Mouse (Mus musculus): Measurements from ENCODE around the gene Olfr1201.

Gene Olfr1201

DNA sequence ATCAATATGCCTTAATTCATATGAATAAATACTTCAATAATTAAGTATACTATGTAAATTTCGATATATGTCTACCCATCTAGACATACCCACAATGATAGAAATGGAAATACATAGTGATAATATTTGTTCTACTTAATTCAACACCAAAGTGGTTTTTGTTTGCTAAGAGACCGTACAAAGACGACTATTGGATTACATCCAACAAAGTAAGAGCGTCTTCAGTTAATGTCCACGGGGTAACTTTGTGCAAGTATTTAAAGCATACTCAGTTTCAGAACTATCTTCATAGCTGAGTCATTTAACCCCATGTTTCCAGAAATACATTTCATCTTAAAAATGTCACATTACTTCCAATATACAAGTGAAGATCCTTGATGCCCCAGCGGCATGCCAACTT is at the start of gene Olfr1201:
Olfr1201 (plus strand) TSS at position 301 of the 400 bp plus-strand sequence.
- no peak for DNase-seq (ENCODE audit: low spot score)

DNA sequence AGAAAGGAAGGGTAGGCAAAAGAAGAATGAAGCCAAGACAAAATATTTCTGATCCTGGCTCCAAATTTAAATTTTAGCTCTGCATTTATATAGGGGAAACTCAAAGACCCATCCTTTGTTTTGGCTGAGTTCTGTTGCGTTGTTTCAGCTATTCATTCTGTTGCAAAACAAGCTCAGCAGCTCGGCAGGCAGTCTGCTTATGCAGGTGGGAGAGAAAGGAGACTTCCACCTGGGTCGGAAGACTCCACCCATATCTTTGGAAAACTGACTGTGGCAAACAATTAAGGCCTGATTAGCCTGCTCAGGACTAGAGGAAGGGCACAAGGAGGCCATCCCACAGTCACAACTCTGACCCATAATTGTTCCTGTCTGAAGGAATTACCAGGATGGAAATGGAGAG is 49.5 kb upstream of the Olfr1201 start:
- no peak for DNase-seq (ENCODE audit: low spot score)

DNA sequence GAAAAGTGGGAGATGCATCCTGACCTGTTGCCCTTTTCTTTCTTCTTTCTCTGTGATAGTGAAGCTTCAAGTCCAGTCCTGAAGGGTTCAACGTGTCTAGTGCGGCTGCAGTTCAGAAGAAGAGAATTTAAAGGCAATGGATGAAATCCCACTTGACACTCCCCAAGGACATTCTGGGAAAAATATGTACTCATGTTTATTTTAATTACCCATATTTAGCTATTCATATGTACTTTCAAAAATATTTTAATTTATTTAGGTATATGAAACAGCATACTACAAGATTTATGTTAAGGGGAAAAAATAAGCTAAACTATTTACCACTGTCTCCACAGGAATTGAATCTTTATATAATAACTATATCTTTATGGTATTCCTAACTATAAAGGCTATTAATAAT is 41.6 kb upstream of the Olfr1201 start, which contains the start of gene Olfr1198:
Olfr1198 (minus strand) TSS at position 101 of the 400 bp plus-strand sequence.
- no peak for DNase-seq (ENCODE audit: low spot score)

DNA sequence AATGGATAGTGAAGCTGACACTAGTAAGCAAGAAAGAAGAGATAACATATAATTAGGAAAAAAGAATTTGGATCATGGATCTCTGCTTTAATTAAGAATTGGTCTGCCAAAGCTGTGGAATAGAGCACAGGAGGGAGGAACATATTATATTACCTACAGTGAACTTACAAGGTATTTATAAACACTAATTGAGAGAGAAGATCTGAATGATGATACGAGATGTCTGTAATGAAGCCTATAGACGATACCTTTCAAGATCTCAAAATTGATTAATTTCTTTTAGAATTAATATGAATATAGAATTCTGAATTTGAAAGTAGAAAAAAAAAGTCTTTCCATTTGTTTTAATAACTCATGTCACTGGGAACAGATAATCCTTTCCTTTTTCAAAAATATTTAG is 32.5 kb upstream of the Olfr1201 start, which contains the start of gene Olfr1199:
Olfr1199 (minus strand) TSS at position 101 of the 400 bp plus-strand sequence.
- DNase-seq (ENCODE audit: low spot score) = no peak

DNA sequence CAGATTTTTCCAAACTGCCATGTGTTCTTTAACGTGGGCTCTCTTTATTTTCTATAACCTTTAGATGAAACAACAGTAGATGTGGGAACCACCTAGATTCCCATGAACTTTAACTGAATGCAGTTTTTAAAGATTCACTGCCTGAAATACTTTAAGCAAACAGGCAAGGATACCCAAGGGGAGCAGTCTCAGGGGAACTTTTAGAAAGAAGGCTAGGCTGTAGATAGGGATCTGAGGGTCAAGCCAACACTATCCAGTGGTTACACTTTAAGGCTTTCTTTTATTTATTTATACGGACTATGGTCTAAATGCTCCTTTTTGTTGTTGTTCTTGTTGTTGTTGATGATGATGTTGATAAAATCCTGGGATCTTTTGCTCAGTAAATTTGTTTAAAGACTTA is 22.4 kb upstream of the Olfr1201 start, which contains the start of gene Olfr1200:
Olfr1200 (minus strand) TSS at position 101 of the 400 bp plus-strand sequence.
- DNase-seq (ENCODE audit: low spot score) = no peak

DNA sequence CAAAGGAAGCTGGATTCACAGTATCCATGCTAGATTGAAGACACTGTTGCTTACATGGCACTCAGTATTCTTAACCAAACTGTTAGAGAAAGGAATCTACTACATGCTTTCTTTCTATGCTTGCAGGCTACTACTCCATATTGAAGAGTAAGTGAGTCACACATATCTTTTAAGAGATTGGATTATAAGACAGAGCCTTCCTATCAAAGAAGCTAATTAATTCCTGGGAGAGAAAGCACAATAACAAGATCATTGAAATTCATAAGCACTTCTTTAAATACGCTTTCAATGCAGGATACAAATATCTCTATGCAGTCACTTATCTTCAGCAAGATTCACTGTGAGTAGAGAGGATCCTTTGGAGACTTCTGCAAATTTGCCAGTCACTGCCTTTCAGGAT is 21.4 kb downstream of the Olfr1201 start, which contains the start of gene Olfr1202:
Olfr1202 (plus strand) TSS at position 301 of the 400 bp plus-strand sequence.
- no peak for DNase-seq (ENCODE audit: low spot score)

DNA sequence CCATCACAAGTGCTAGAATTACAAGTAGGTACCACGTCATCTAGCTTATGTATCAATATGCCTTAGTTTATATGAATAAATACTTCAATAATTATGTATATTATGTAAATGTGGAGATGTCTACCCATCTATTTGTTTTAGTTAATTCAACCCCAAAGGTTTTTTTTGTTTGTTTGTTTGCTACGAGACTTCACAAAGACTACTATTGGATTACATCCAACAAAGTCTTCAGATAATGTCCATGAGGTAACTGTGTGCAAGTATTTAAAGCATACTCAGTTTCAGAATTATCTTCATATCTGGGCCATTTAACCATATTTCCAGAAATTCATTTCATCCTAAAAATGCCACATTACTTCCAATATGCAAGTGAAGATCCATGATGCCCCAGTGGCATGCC is 36.6 kb downstream of the Olfr1201 start, which contains the start of gene Olfr1205:
Olfr1205 (plus strand) TSS at position 301 of the 400 bp plus-strand sequence.
- DNase-seq (ENCODE audit: low spot score) = no peak

DNA sequence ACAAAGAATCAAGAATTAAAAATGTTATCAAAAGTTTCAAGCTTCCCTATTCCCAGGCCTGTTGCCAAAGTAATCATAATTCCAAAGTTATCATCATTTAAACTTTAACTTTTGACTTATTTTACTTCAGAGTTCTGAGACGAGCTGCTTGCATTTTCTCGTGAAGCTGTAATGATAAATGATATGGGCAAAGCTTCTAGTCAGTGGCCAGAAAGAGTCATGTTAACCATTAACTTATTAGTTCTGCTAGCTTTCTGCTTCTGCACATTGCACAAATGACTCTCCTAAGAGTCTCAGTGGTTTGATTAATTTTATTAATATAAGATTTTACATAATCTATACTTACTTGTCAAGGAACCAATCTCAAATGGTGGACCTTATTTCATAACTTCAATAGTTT is 45.6 kb downstream of the Olfr1201 start:
- no peak for DNase-seq (ENCODE audit: low spot score)
